Mouse (Mus musculus): Measurements from ENCODE around the gene Nubpl. TPM values are rescaled to one million over a fixed set of nuclear protein-coding genes. Genes with fewer than 3 reads are reported as not detected.
"Not testable (repeated sequence)": the region's sequence is repeated elsewhere in the genome, so short reads cannot be mapped to it uniquely, and the experiment has no call there.

Nubpl gene
- polyA plus RNA-seq, 1 experiment from 2014 or later: 12.8 TPM

- Histone ChIP-seq H3K9ac (ENCODE audit: low read length) (no peak overlapping the region), H3K27ac (ENCODE audit: low read depth) (no peak overlapping the region), H3K4me2 (ENCODE audit: low read length) (no peak overlapping the region), H3K36me3 (ENCODE audit: control insufficient read depth, insufficient read depth, low read length) (no peaks in the 10 kb centered on the region), H3K9me3 (ENCODE audit: control insufficient read depth, low read length) (no peaks in the 10 kb centered on the region), H3K4me1 (replicated peaks; ENCODE audit: control insufficient read depth, insufficient read depth, low read length) (no peaks in the 10 kb centered on the region), H3K27me3 (replicated peaks; ENCODE audit: control insufficient read depth, insufficient read depth, low read length) (no peaks in the 10 kb centered on the region), H3K4me3 (ENCODE audit: low read depth, low read length) (no peak overlapping the region)
- DNase-seq (ENCODE audit: low spot score) (no peak), ATAC-seq (replicated peaks; ENCODE audit: low FRiP score, low TSS enrichment, low read depth) (no peak)
Observed at GRCm38 (mm10) chr12:52211144-52211543, 113.6 kb downstream of the Nubpl start.

- no peak for DNase-seq (ENCODE audit: low spot score)
- H3K27me3 ChIP-seq (replicated peaks; ENCODE audit: control insufficient read depth, insufficient read depth, low read length): no peaks in the 10 kb centered on the region
- no peak for ATAC-seq (replicated peaks; ENCODE audit: low FRiP score, low TSS enrichment, low read depth)
- no peaks in the 10 kb centered on the region for H3K9me3 ChIP-seq (ENCODE audit: control insufficient read depth, low read length)
- H3K4me2 ChIP-seq (ENCODE audit: low read length): no peak overlapping the region
- H3K4me1 ChIP-seq (replicated peaks; ENCODE audit: control insufficient read depth, insufficient read depth, low read length): no peaks in the 10 kb centered on the region
- H3K36me3 ChIP-seq (ENCODE audit: control insufficient read depth, insufficient read depth, low read length): no peaks in the 10 kb centered on the region
- H3K4me3 ChIP-seq (ENCODE audit: low read depth, low read length): no peak overlapping the region
- no peak overlapping the region for H3K27ac ChIP-seq (ENCODE audit: low read depth)
- WGBS: 67% methylated on average over 2 of the region's 2 CpGs
- no peak overlapping the region for H3K9ac ChIP-seq (ENCODE audit: low read length)
Observed at GRCm38 (mm10) chr12:52214837-52215236, 117.3 kb downstream of the Nubpl start.

GRCm38 (mm10) chr12:52224954-52225353 lies 127.4 kb downstream of the Nubpl start:
- WGBS: 88% methylated on average over 4 of the region's 4 CpGs
- no peak for ATAC-seq (replicated peaks; ENCODE audit: low FRiP score, low TSS enrichment, low read depth)
- no peaks in the 10 kb centered on the region for H3K27me3 ChIP-seq (replicated peaks; ENCODE audit: control insufficient read depth, insufficient read depth, low read length)

GRCm38 (mm10) chr12:52228746-52229145 lies 131.2 kb downstream of the Nubpl start:
- H3K27ac ChIP-seq (ENCODE audit: low read depth): no peak overlapping the region
- ATAC-seq (replicated peaks; ENCODE audit: low FRiP score, low TSS enrichment, low read depth) (no peak), DNase-seq (ENCODE audit: low spot score) (no peak)
- H3K4me1 ChIP-seq (replicated peaks; ENCODE audit: control insufficient read depth, insufficient read depth, low read length): no peaks in the 10 kb centered on the region
- H3K4me2 ChIP-seq (ENCODE audit: low read length): no peak overlapping the region
- H3K36me3 ChIP-seq (ENCODE audit: control insufficient read depth, insufficient read depth, low read length): no peaks in the 10 kb centered on the region
- no peaks in the 10 kb centered on the region for H3K9me3 ChIP-seq (ENCODE audit: control insufficient read depth, low read length)
- 89% methylated on average over 3 of the region's 3 CpGs for WGBS
- H3K4me3 ChIP-seq (ENCODE audit: low read depth, low read length): no peak overlapping the region
- H3K9ac ChIP-seq (ENCODE audit: low read length): no peak overlapping the region
- no peaks in the 10 kb centered on the region for H3K27me3 ChIP-seq (replicated peaks; ENCODE audit: control insufficient read depth, insufficient read depth, low read length)

More at GRCm38 (mm10) chr12:52224954-52225353, 127.4 kb downstream of the Nubpl start:
- H3K36me3 ChIP-seq (ENCODE audit: control insufficient read depth, insufficient read depth, low read length): no peaks in the 10 kb centered on the region
- no peak overlapping the region for H3K9ac ChIP-seq (ENCODE audit: low read length)
- DNase-seq (ENCODE audit: low spot score): no peak
- H3K4me1 ChIP-seq (replicated peaks; ENCODE audit: control insufficient read depth, insufficient read depth, low read length): no peaks in the 10 kb centered on the region
- no peaks in the 10 kb centered on the region for H3K9me3 ChIP-seq (ENCODE audit: control insufficient read depth, low read length)
- H3K27ac ChIP-seq (ENCODE audit: low read depth): no peak overlapping the region
- H3K4me3 ChIP-seq (ENCODE audit: low read depth, low read length): no peak overlapping the region
- no peak overlapping the region for H3K4me2 ChIP-seq (ENCODE audit: low read length)

GRCm38 (mm10) chr12:52231929-52232328 lies 134.4 kb downstream of the Nubpl start:
- not testable (repeated sequence) for H3K36me3 ChIP-seq (ENCODE audit: control insufficient read depth, insufficient read depth, low read length); ATAC-seq (replicated peaks; ENCODE audit: low FRiP score, low TSS enrichment, low read depth); H3K4me3 ChIP-seq (ENCODE audit: low read depth, low read length); H3K9ac ChIP-seq (ENCODE audit: low read length); H3K9me3 ChIP-seq (ENCODE audit: control insufficient read depth, low read length); DNase-seq (ENCODE audit: low spot score); H3K27me3 ChIP-seq (replicated peaks; ENCODE audit: control insufficient read depth, insufficient read depth, low read length); H3K4me1 ChIP-seq (replicated peaks; ENCODE audit: control insufficient read depth, insufficient read depth, low read length); H3K4me2 ChIP-seq (ENCODE audit: low read length); H3K27ac ChIP-seq (ENCODE audit: low read depth)
- 91% methylated on average over 1 of the region's 3 CpGs for WGBS

GRCm38 (mm10) chr12:52242712-52243111 lies 145.2 kb downstream of the Nubpl start:
- WGBS: 82% methylated on average over 2 of the region's 2 CpGs
- H3K4me3 ChIP-seq (ENCODE audit: low read depth, low read length): no peak overlapping the region
- H3K27me3 ChIP-seq (replicated peaks; ENCODE audit: control insufficient read depth, insufficient read depth, low read length): no peaks in the 10 kb centered on the region
- H3K4me2 ChIP-seq (ENCODE audit: low read length): no peak overlapping the region
- H3K9ac ChIP-seq (ENCODE audit: low read length): no peak overlapping the region
- DNase-seq (ENCODE audit: low spot score) (no peak), ATAC-seq (replicated peaks; ENCODE audit: low FRiP score, low TSS enrichment, low read depth) (no peak)
- H3K9me3 ChIP-seq (ENCODE audit: control insufficient read depth, low read length): no peaks in the 10 kb centered on the region
- no peaks in the 10 kb centered on the region for H3K4me1 ChIP-seq (replicated peaks; ENCODE audit: control insufficient read depth, insufficient read depth, low read length)
- H3K27ac ChIP-seq (ENCODE audit: low read depth): no peak overlapping the region
- no peaks in the 10 kb centered on the region for H3K36me3 ChIP-seq (ENCODE audit: control insufficient read depth, insufficient read depth, low read length)

GRCm38 (mm10) chr12:52247438-52247837 lies 149.9 kb downstream of the Nubpl start:
- Histone ChIP-seq H3K27me3 (replicated peaks; ENCODE audit: control insufficient read depth, insufficient read depth, low read length) (no peaks in the 10 kb centered on the region), H3K9me3 (ENCODE audit: control insufficient read depth, low read length) (no peaks in the 10 kb centered on the region), H3K9ac (ENCODE audit: low read length) (no peak overlapping the region), H3K4me2 (ENCODE audit: low read length) (no peak overlapping the region), H3K4me1 (replicated peaks; ENCODE audit: control insufficient read depth, insufficient read depth, low read length) (no peaks in the 10 kb centered on the region), H3K36me3 (ENCODE audit: control insufficient read depth, insufficient read depth, low read length) (no peaks in the 10 kb centered on the region), H3K27ac (ENCODE audit: low read depth) (no peak overlapping the region), H3K4me3 (ENCODE audit: low read depth, low read length) (no peak overlapping the region)
- DNase-seq (ENCODE audit: low spot score) (no peak), ATAC-seq (replicated peaks; ENCODE audit: low FRiP score, low TSS enrichment, low read depth) (no peak)
- WGBS: 81% methylated on average over 9 of the region's 9 CpGs

- Histone ChIP-seq H3K27ac (ENCODE audit: low read depth) (no peak overlapping the region), H3K9ac (ENCODE audit: low read length) (no peak overlapping the region), H3K4me1 (replicated peaks; ENCODE audit: control insufficient read depth, insufficient read depth, low read length) (no peaks in the 10 kb centered on the region), H3K9me3 (ENCODE audit: control insufficient read depth, low read length) (no peaks in the 10 kb centered on the region), H3K36me3 (ENCODE audit: control insufficient read depth, insufficient read depth, low read length) (no peaks in the 10 kb centered on the region), H3K27me3 (replicated peaks; ENCODE audit: control insufficient read depth, insufficient read depth, low read length) (no peaks in the 10 kb centered on the region), H3K4me2 (ENCODE audit: low read length) (no peak overlapping the region), H3K4me3 (ENCODE audit: low read depth, low read length) (no peak overlapping the region)
- ATAC-seq (replicated peaks; ENCODE audit: low FRiP score, low TSS enrichment, low read depth): no peak
- no peak for DNase-seq (ENCODE audit: low spot score)
- 75% methylated on average over 2 of the region's 2 CpGs for WGBS
Observed at GRCm38 (mm10) chr12:52248531-52248930, 151.0 kb downstream of the Nubpl start.

- Histone ChIP-seq H3K9ac (ENCODE audit: low read length) (no peak overlapping the region), H3K4me3 (ENCODE audit: low read depth, low read length) (no peak overlapping the region), H3K27ac (ENCODE audit: low read depth) (no peak overlapping the region), H3K27me3 (replicated peaks; ENCODE audit: control insufficient read depth, insufficient read depth, low read length) (no peaks in the 10 kb centered on the region), H3K36me3 (ENCODE audit: control insufficient read depth, insufficient read depth, low read length) (no peaks in the 10 kb centered on the region), H3K4me2 (ENCODE audit: low read length) (no peak overlapping the region), H3K9me3 (ENCODE audit: control insufficient read depth, low read length) (no peaks in the 10 kb centered on the region), H3K4me1 (replicated peaks; ENCODE audit: control insufficient read depth, insufficient read depth, low read length) (no peaks in the 10 kb centered on the region)
- ATAC-seq (replicated peaks; ENCODE audit: low FRiP score, low TSS enrichment, low read depth): no peak
- WGBS: 83% methylated on average over 5 of the region's 5 CpGs
- no peak for DNase-seq (ENCODE audit: low spot score)
Observed at GRCm38 (mm10) chr12:52254089-52254488, 156.6 kb downstream of the Nubpl start.
